Mouse (Mus musculus): ENCODE measurements around the gene Ifna16.

The Ifna16 gene

GRCm38 (mm10) chr4:88676824-88677223 is at the start of gene Ifna16:
TSS of gene Ifna16 (minus strand) at chr4:88676924.
- DNase-seq: no peak

GRCm38 (mm10) chr4:88723497-88724090 is 46.9 kb upstream of the Ifna16 start:
- DNase-seq: no peak

- peak; percentile 90 for DNase-seq
Measured at GRCm38 (mm10) chr4:88721791-88722721, 45.3 kb upstream of the Ifna16 start, which contains the start of the genes Gm26566 and Klhl9. TSS of gene Gm26566 (plus strand) at chr4:88721805. TSS of gene Klhl9 (minus strand) at chr4:88722465.

- no peak for DNase-seq
Measured at GRCm38 (mm10) chr4:88718715-88719114, 42.0 kb upstream of the Ifna16 start.

- DNase-seq: no peak
Measured at GRCm38 (mm10) chr4:88715059-88715458, 38.3 kb upstream of the Ifna16 start.

- no peak for DNase-seq
Measured at GRCm38 (mm10) chr4:88714281-88714680, 37.6 kb upstream of the Ifna16 start.

GRCm38 (mm10) chr4:88707128-88707826 is 30.6 kb upstream of the Ifna16 start:
- DNase-seq: no peak

- DNase-seq: no peak
Measured at GRCm38 (mm10) chr4:88705924-88706323, 29.2 kb upstream of the Ifna16 start.

- no peak for DNase-seq
Measured at GRCm38 (mm10) chr4:88699301-88699700, 22.6 kb upstream of the Ifna16 start.

GRCm38 (mm10) chr4:88698781-88699180 is 22.1 kb upstream of the Ifna16 start:
- no peak for DNase-seq

- no peak for DNase-seq
Measured at GRCm38 (mm10) chr4:88697753-88698152, 21.0 kb upstream of the Ifna16 start.

GRCm38 (mm10) chr4:88697108-88697507 is 20.4 kb upstream of the Ifna16 start:
- no peak for DNase-seq

- peak; percentile 63 for DNase-seq
Measured at GRCm38 (mm10) chr4:88696237-88696884, 19.6 kb upstream of the Ifna16 start.

- no peak for DNase-seq
Measured at GRCm38 (mm10) chr4:88693392-88693791, 16.7 kb upstream of the Ifna16 start.

GRCm38 (mm10) chr4:88692537-88692936 is 15.8 kb upstream of the Ifna16 start:
- DNase-seq: no peak

- no peak for DNase-seq
Measured at GRCm38 (mm10) chr4:88691259-88691658, 14.5 kb upstream of the Ifna16 start, which contains the start of gene Ifnab. TSS of gene Ifnab (minus strand) at chr4:88691359.

GRCm38 (mm10) chr4:88683812-88684211 is 7.1 kb upstream of the Ifna16 start, which contains the start of gene Ifna2:
TSS of gene Ifna2 (minus strand) at chr4:88683912.
- no peak for DNase-seq

GRCm38 (mm10) chr4:88681353-88681752 is 4.6 kb upstream of the Ifna16 start:
- no peak for DNase-seq

GRCm38 (mm10) chr4:88680362-88680761 is 3.6 kb upstream of the Ifna16 start:
- no peak for DNase-seq

GRCm38 (mm10) chr4:88655461-88655860 is 21.3 kb downstream of the Ifna16 start:
- no peak for DNase-seq

- no peak for DNase-seq
Measured at GRCm38 (mm10) chr4:88653644-88654043, 23.1 kb downstream of the Ifna16 start.

GRCm38 (mm10) chr4:88644359-88644758 is 32.4 kb downstream of the Ifna16 start, which contains the start of gene Ifna13:
TSS of gene Ifna13 (minus strand) at chr4:88644459.
- no peak for DNase-seq

GRCm38 (mm10) chr4:88642526-88642925 is 34.2 kb downstream of the Ifna16 start:
- no peak for DNase-seq

Measured in right cerebral cortex, postnatal 25 days (tissue).